Mouse (Mus musculus) testis, adult 2 months (tissue): ENCODE results near the gene Itga6.

ENCODE experiments used
- CTCF ChIP-seq: fragments of 200-500 bp; IDR thresholded peaks from 2 replicates; pipeline ENCODE4 v1.5.1; 2012; ENCODE audit warnings: low read depth, mild to moderate bottlenecking, inconsistent platforms, low read length, moderate library complexity; ENCODE audit not compliant: control insufficient read depth, insufficient read depth, insufficient replicate concordance
- POLR2A ChIP-seq: fragments of 200-500 bp; IDR thresholded peaks from 2 replicates; pipeline ENCODE4 v1.6.1; 2012; ENCODE audit warnings: low read depth, mild to moderate bottlenecking, inconsistent platforms, low read length, moderate library complexity; ENCODE audit not compliant: control insufficient read depth

GRCm38 (mm10) chr2:71796787-71797186 is 51.4 kb downstream of the Itga6 start:
- TF ChIP-seq POLR2A = no peak
- TF ChIP-seq CTCF = no peak
